Mouse (Mus musculus): ENCODE measurements at regions not wholly inside any gene's neighbourhood (a gene's known extent, or its start where the extent isn't known, plus 50 kb on each side); places are given as distances from the start of the nearest gene placed in this dataset.

GRCm38 (mm10) chr14:87266309-87266708 is 125.3 kb upstream of the Diaph3 start:
- TF ChIP-seq CTCF (IDR thresholded peaks at IDR 0.05; ENCODE audit: control insufficient read depth, insufficient read depth, insufficient replicate concordance, low read depth, low read length) (no peak), POLR2A (IDR thresholded peaks at IDR 0.05; ENCODE audit: control insufficient read depth, low read depth, low read length) (no peak)
